Mouse (Mus musculus) bone marrow, adult 2 months (tissue): ENCODE data around the gene Vim.

Experiments
- CTCF ChIP-seq: fragments of 200-500 bp; IDR thresholded peaks from 2 replicates; pipeline ENCODE4 v1.5.1; 2011; ENCODE audit warnings: low read length, control low read depth; ENCODE audit not compliant: control insufficient read depth, insufficient read depth
- POLR2A ChIP-seq: fragments of 200-500 bp; IDR thresholded peaks from 2 replicates; pipeline ENCODE4 v1.6.1; 2011; ENCODE audit warnings: low read depth, mild to moderate bottlenecking, control low read depth, low read length, borderline replicate concordance; ENCODE audit not compliant: control insufficient read depth

DNA sequence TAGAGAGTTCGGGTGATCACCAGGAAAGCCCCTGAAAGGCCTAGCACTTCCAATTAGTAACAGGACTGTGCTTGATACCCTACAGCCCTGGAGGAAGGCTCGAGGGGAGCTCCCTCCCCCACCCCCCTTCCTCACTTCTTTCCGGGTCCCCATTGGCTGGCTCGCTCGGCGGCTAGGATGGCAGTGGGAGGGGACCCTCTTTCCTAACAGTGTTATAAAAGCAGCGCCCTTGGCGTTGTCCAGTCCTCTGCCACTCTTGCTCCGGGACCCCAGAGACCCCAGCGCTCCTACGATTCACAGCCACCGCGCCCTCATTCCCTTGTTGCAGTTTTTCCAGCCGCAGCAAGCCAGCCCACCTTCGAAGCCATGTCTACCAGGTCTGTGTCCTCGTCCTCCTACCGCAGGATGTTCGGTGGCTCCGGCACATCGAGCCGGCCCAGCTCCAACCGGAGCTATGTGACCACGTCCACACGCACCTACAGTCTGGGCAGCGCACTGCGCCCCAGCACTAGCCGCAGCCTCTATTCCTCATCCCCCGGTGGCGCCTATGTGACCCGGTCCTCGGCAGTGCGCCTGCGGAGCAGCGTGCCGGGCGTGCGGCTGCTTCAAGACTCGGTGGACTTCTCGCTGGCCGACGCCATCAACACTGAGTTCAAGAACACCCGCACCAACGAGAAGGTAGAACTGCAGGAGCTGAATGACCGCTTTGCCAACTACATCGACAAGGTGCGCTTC lies 506 bp downstream of the Vim start:
- TF ChIP-seq POLR2A: peak; percentile 71; the same call in 1 of the 2 replicates
- 0 out of 2 replicates have a peak, but pooled peaks have one; percentile 11 for TF ChIP-seq CTCF
